Mouse (Mus musculus) G1E (cell line): ENCODE data around the gene Phlpp1.

Experiments used
- CTCF ChIP-seq: IDR thresholded peaks from 2 replicates; pipeline ENCODE4 v1.5.1; 2012; ENCODE audit warnings: low read depth, low read length, inconsistent platforms, mixed read lengths
- GATA1 ChIP-seq: IDR thresholded peaks from 2 replicates; pipeline ENCODE4 v1.6.1; 2012; ENCODE audit warnings: borderline replicate concordance, low read length, inconsistent platforms, mixed read lengths
- TAL1 ChIP-seq: conservative IDR thresholded peaks from 2 replicates; pipeline ENCODE4 v1.6.1; 2012; ENCODE audit warnings: low read depth, low read length, inconsistent platforms, mixed read lengths

DNA sequence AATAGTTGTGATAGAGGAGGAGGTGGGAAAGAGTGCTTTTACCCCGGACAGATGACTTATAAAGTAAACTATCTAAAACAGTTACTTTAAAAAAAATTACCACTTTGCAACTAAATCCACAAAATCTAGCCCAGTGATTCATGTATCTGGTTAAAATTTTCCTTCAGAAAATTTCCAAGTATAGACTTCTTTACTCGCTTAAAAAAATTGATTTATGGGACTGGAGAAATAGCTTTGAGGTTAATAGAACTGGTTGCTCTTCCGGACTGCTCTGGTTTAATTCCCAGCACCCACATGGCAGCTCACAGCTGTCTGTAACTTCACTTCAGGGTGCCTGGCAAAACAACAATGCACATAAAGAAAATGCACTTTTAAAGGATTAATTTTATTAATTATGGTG, 38.9 kb downstream of the Phlpp1 start:
- TF ChIP-seq CTCF = no peak
- TF ChIP-seq TAL1 = no peak
- no peak for TF ChIP-seq GATA1
